Mouse (Mus musculus) kidney, adult 18-20 months (tissue): ENCODE results near the gene Rras2.
A peak's percentile ranks its signal among the peaks of the same experiment; 100 is the strongest.

Source experiments
- DNase-seq: peaks from one replicate; pipeline ENCODE4 v3.0.0; 2021

The Rras2 gene

GRCm38 (mm10) chr7:114117444-114117905 lies at the start of gene Rras2:
Rras2 (minus strand) TSS chr7:114117781.
- DNase-seq = peak; percentile 91

DNA sequence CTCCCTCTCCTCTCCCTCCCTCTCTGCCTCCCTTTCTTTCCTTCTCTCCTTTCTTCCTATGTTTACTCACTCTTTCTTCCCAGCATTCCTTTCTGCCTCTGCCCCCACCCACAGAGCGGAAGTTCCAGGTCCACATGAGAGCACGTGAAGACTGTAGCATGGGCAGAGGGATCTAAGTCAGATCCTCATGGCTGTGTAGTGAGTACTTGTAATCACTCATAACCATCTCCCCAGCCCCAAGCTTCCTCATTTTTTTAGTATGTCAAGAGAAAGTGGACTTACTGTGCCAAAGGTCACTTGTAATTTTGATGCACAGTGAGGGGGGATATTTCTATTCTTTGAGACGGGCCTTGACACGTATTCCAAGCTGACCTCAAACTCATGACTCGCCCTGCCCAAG lies 45.4 kb upstream of the Rras2 start:
- no peak for DNase-seq

DNA sequence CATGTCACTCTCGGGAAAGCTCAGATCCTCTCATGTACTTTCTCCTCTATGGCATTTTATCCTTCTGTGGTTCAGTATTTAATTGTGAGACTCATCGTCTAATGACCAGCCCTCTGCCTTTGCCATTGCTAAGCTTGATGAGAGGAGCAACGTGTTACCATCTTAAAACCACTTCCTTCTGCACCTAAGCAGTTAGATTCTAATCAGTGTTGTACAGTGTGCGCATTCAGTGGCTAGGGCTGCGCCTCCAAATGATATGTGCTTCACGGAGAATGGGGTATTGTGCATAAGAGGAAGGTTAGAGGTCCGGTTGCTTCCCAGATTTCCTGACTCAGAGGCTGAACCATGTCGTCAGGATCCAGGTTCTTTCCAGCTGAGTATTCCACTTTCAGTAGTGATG lies 43.5 kb upstream of the Rras2 start:
- no peak for DNase-seq

- no peak for DNase-seq
Observed at GRCm38 (mm10) chr7:114157716-114158278, 40.2 kb upstream of the Rras2 start.

- no peak for DNase-seq
Observed at GRCm38 (mm10) chr7:114156364-114156763, 38.8 kb upstream of the Rras2 start.

- DNase-seq = no peak
Observed at GRCm38 (mm10) chr7:114155053-114155865, 37.7 kb upstream of the Rras2 start.

- no peak for DNase-seq
Observed at GRCm38 (mm10) chr7:114151036-114151780, 33.6 kb upstream of the Rras2 start.

DNA sequence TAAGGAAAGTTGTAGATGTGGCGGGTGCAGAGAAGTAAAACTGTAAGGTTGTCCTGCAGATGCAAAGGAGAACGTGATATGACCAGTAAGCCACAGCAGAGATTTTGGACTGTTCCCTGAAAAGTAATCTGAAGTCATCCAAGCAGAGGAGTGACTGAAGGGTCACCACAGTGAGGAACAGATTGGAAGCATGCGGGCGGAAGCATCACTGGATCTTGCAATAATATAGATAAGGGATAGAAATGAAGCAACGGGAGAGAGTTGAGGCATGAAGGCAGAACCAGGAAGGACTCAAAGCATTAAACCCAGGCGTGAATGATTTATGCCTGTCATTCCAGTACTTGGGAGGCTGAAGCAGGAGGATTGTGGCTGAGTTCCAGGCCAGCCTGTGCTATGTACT lies 32.0 kb upstream of the Rras2 start:
- DNase-seq = peak; percentile 17

- DNase-seq = no peak
Observed at GRCm38 (mm10) chr7:114149135-114149534, 31.6 kb upstream of the Rras2 start.

DNA sequence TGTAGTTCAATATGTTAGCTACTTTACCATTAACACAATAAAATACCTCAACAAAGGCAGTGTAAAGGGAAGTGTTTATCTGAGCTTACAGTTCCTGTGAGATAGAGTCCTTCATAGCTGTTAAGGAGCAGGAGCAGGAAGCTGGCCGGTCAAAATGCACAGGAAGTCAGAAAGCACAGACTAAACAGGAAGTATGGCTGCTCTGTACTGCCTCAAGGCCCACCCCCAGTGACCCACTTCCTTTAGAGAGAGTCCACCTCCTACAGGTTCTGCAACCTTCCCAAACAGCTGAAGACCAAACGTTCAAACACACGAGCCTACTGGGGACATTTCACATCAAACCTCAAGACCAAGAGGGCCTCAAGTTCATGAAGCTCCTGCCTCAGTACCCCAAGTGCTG lies 28.3 kb upstream of the Rras2 start:
- DNase-seq = no peak

- peak; percentile 56 for DNase-seq
Observed at GRCm38 (mm10) chr7:114142151-114142798, 24.7 kb upstream of the Rras2 start.

DNA sequence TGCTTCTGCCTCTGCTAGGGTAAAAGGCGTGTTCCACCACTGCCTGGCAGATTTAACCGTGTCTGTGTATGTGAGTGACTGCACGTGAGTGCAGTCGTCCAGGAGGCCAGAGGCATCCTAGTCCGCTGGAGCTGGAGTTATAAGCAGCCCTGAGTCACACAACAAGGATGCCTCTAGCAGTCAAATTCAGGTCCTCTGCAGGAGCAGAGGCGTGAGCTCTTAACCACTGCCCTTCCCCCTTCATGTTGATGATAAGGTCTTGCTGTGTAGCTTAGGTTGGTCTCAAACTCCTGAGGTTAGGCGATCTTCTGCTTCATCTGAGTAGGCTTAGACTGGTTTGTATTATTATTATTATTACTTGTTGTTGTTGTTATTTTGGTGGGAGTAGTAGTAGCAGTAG lies 22.4 kb upstream of the Rras2 start:
- no peak for DNase-seq

DNA sequence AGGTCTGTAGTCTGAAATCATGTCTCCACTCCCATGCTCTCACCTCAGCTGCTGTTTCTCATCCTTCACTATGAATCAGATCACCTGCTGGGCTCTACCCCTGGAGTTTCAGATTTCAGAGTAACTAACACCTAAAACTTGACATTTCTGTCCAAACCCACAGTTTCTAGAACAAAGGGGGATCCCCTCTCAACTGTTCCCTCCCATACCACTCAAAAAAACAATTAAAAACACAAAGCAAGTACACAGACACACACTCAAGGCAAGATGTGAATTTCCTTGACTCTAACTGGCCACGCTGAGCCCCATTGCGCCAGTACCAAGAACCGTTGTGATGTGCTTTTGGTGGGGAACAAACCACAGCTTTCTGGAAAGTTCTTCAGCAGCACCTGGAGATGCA lies 21.8 kb upstream of the Rras2 start:
- DNase-seq = no peak

GRCm38 (mm10) chr7:114138261-114138660 lies 20.7 kb upstream of the Rras2 start:
- no peak for DNase-seq

DNA sequence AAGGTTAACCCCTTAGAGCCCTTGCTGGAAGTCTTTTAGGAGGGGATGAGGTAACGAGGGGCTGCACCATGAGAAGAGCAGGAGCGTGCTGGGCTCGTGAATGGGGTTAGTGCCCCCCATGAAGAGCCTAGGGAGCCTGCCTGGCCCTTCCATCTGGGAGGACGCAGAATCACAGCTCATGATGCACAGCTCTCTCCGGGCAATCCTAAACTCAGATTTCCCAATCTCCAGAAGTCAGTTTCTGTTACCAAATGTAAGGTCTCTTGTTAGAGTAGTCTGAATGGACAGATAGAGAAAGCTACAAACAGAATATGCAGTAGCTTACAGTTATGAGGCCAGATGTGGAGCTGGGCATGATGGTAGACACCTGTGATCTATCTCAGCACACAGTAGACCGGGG lies 17.6 kb upstream of the Rras2 start:
- DNase-seq = no peak

DNA sequence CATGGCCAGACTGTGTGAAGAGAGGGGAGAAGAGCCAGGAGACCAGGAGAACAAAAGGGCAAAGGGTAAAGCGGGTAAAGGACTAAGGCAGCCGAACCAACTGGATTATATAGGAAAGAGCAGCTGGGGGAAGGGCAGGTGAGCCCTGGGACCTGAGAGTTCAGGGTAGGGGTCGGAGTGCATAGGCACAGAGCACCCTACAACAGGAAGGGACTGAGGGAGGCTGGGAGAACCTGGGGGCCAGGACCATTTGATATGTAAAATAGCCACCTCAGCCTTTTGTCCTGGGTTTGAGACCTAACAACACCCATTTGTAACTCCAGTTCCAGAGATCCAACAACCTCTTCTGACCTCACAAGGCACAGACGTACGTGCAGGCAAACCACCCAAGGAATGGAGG lies 16.4 kb upstream of the Rras2 start:
- DNase-seq = no peak

- DNase-seq = no peak
Observed at GRCm38 (mm10) chr7:114132316-114132715, 14.7 kb upstream of the Rras2 start.

GRCm38 (mm10) chr7:114129281-114129680 lies 11.7 kb upstream of the Rras2 start:
- DNase-seq = no peak

DNA sequence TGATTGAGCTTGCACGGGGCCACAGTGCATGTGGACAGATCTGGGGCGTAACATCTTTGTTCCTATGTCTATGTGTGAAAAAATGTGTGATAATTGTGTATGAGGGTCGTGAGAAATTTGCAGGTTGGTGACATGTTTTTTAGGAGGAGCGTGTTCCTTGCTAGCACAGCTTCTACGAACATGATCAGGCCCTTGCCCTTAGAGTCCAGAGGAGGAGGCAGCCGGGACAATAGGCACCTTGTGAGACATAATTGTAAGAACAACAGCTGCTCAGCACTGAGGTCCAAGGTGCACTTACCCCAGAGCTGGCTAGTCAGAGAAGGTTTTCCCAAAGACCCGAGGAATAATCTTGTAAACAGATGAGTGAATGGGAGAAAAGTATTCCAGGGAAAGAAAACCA lies 599 bp upstream of the Rras2 start:
- DNase-seq = peak; percentile 26

DNA sequence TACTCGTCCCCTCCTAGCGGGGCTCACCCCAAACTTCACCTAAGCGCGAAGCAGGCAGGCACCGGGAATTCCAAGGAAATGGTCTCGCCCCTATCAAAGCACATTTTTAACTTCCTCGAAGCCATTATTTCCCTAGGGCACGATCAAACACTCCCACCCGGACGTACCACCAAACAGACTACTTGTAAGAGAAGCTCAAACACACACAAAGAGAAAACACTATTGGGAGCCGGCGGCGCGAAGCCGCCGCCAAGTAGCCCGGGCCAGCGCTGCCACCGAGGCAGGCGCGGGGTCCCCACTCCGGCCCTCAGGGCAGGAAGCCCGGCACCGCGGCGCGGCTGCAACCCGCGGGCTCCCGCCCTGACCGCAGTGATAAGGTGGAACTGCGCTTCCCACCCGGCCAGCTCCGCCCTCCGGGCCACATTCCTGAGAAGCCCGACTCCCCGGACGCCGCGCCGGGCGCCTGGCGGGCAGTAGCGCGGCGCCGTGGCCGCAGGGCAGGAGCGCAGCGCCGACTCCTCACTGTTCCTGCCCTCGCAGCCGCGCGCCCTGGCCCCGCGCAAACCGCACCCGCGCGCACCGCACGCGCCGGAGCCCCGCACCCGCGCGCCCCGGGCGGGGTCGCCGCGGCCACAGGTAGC lies 750 bp downstream of the Rras2 start:
- DNase-seq = peak; percentile 82

- DNase-seq = no peak
Observed at GRCm38 (mm10) chr7:114115961-114116360, 1.6 kb downstream of the Rras2 start.

DNA sequence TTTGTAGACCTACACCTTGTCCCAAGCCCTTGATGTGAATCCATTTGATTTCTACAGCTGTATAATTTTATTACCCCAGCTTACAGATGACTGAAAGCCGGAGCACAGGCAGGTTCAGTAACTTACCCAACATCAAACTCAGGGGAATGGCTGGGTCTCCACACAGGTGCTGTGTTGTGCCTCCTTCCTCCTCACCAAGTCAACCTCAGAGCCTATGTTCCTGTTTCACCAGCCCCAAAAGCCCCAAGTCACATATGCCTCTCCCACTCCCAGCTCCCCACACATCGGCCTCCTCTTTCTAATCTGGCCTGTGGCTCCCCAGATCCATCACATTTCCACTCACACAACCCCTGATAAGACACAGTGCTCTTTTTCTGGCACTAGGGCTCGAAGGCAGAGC lies 2.6 kb downstream of the Rras2 start:
- no peak for DNase-seq

- DNase-seq = no peak
Observed at GRCm38 (mm10) chr7:114114284-114114683, 3.3 kb downstream of the Rras2 start.
